Mouse (Mus musculus) kidney, adult 11 months (tissue): ENCODE data around the gene Mob3b.
A peak's percentile ranks its signal among the peaks of the same experiment; 100 is the strongest.

Source experiments
- DNase-seq: peaks from one replicate; pipeline ENCODE4 v3.0.0; 2022

The Mob3b gene

GRCm38 (mm10) chr4:35063146-35063719 lies 94.1 kb downstream of the Mob3b start:
- DNase-seq = no peak

DNA sequence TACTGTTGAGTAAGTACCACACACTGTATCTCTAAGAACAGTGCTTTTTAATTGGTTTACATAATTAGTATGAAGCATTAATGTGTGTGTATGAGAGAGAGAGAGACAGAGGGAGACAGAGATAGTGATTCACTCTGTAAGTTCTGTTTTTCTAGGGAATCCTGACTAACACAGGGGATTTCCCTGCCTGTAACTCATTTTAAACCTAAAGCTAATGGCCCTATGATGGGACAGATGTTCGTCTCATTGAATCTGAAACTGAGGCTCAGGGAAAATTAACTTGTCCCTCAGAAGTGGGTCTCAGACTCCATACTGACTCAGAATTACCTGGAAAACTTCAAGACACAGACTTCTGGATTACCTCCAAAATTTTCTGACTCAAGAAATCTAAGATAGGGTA lies 96.3 kb downstream of the Mob3b start:
- no peak for DNase-seq

GRCm38 (mm10) chr4:35060401-35060800 lies 96.9 kb downstream of the Mob3b start:
- no peak for DNase-seq

- no peak for DNase-seq
These were observed 102.9 kb downstream of the Mob3b start for GRCm38 (mm10) chr4:35054362-35054761.

- peak; percentile 48 for DNase-seq
These were observed 104.9 kb downstream of the Mob3b start for GRCm38 (mm10) chr4:35052174-35052942.

DNA sequence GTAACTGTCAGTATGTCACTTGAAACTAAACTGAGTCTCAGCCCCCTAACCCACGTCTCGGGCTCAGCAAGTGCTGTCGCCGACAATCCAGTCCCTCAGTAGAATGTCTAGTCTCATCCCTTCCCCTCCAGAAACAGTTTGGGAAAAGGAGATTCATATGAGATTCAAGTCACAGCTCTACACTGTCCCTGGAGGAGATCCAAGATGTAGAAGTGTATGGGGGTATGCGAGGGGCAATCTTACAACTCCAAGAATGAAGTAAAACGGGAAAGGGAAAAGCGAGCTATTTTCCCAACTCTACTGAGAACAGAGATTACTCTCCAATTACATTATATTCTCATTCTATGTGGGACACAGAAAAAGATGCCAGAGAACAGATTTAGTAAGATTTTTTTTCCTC lies 106.1 kb downstream of the Mob3b start:
- DNase-seq = no peak

- no peak for DNase-seq
These were observed 107.6 kb downstream of the Mob3b start for GRCm38 (mm10) chr4:35049742-35050058.

DNA sequence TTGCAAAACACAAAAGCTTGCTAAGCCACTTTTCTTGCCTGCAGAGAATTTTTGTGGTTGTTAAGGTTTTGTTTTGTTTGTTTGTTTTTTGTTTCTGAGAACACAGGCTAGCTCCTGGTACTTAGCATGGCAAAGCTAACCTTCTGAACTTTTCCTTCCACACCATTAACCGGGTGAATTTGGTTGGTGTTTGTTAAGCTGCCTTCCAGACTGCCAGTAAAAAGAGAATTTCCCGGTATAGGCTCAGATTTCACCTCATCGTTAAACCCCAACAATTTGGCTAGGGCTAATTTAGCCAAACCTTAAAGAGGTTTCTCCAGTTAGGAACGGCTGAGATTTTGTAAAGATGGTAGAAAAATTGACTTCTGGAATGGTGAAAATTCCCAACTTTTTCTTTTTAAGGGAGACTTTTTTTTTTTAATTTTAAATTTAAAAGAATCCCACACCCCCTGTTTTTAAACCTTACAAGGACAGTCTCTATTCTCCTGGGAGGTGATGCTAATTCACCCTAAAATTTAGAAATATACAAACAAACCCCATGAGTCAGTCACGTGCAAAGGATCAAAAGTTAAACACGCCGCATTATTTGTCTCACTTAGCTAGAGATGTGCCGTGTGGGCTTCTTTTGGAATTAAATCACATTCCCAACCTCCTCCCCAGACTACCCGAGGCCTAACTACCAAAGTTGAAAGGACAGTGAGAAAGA lies 108.1 kb downstream of the Mob3b start:
- DNase-seq = no peak

DNA sequence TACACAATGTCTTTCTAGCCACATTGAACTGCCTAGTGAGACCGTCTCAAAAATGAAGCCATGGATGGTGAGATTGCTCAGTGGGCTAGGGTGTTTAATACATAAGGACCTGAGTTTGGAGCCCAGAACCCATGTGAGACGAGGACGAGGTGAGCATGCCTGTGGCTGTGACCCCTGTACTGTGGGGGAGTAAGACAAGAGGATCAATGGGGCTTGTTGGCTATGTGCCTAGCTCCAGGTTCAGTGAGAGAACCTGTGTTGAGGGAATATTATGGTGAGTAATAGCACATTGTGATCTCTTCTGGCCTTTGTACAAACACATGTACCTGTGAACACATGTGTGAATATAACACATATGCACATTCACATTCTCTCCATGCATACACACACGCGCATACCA lies 116.4 kb downstream of the Mob3b start:
- no peak for DNase-seq

DNA sequence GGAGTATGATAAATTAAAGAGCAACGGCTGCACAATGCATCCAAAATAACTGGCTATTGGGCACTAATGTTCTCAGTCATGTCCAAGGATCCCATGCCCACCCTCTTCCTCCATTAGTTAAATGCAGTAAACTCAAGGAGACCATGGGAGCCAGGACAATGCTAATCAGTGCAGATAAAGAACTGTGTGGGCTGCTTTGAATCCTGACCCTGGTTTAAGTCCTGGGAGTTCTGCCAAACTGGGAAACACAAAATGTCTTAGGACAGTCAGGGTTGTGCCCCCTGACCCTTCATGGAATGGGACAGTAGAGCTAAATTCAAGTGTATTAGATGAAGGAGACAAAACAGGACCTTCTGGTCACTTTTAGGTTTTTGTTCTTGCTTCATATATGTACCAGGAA lies 117.0 kb downstream of the Mob3b start:
- no peak for DNase-seq

- DNase-seq = no peak
These were observed 119.5 kb downstream of the Mob3b start for GRCm38 (mm10) chr4:35037824-35038223.

GRCm38 (mm10) chr4:35034504-35035290 lies 122.6 kb downstream of the Mob3b start:
- peak; percentile 14 for DNase-seq

GRCm38 (mm10) chr4:35032758-35033157 lies 124.5 kb downstream of the Mob3b start:
- no peak for DNase-seq

GRCm38 (mm10) chr4:35031623-35032022 lies 125.7 kb downstream of the Mob3b start:
- DNase-seq = no peak

GRCm38 (mm10) chr4:35031141-35031540 lies 126.1 kb downstream of the Mob3b start:
- DNase-seq = no peak

DNA sequence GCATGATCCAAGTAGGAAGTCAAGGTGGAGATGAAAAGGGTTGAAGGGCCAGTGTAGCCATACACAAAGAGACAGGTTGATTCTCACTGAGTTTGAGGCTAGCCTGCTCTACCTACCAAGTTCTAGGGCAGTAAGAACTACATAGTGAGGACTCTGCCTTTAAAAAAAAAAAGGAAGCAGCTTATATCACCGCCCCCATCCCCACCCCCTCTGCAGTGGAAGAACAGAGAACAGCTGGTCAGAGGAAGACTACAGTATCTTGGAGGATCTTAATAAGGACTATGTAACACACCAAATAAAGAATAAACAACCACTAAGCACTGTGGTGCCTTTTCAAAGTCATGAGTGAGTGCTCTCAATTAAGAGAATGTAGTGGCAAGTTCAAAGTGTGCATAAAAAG lies 138.9 kb downstream of the Mob3b start:
- no peak for DNase-seq

GRCm38 (mm10) chr4:35012401-35013307 lies 144.6 kb downstream of the Mob3b start:
- DNase-seq = no peak

- no peak for DNase-seq
These were observed 150.6 kb downstream of the Mob3b start for GRCm38 (mm10) chr4:35006541-35007260.

DNA sequence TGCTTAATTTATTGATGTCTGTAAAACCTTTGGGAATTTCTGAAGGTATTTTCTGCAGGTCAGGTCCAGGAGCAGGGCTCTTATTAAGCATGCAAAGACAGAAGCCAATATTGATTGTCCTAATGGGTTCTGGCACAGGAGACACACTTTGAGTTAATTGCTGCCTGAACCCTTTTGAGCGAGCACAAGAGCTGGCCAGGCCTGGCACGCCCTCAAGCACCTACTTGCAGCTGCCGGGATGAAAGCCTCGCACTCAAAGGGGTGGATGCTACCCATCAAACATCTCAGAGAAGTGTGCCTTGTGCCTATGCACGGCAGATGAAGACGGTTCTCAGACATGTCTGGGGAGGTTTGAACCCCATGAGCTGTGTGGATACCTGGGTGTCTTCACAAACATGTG lies 151.2 kb downstream of the Mob3b start:
- no peak for DNase-seq

GRCm38 (mm10) chr4:35005068-35005769 lies 152.1 kb downstream of the Mob3b start:
- no peak for DNase-seq

- DNase-seq = no peak
These were observed 152.8 kb downstream of the Mob3b start for GRCm38 (mm10) chr4:35004473-35004872.
